Mouse (Mus musculus) left cerebral cortex, adult 11 months (tissue): ENCODE measurements at regions not wholly inside any gene's neighbourhood (a gene's known extent, or its start where the extent isn't known, plus 50 kb on each side); places are given as distances from the start of the nearest gene placed in this dataset.

Source experiments
- DNase-seq: peaks from one replicate; pipeline ENCODE4 v3.0.0; 2022; ENCODE audit warnings: low spot score

- no peak for DNase-seq
Observed at GRCm38 (mm10) chr1:124156832-124157231, 111.5 kb upstream of the Dpp10 start.

- no peak for DNase-seq
Observed at GRCm38 (mm10) chr1:124152101-124152500, 106.7 kb upstream of the Dpp10 start.

DNA sequence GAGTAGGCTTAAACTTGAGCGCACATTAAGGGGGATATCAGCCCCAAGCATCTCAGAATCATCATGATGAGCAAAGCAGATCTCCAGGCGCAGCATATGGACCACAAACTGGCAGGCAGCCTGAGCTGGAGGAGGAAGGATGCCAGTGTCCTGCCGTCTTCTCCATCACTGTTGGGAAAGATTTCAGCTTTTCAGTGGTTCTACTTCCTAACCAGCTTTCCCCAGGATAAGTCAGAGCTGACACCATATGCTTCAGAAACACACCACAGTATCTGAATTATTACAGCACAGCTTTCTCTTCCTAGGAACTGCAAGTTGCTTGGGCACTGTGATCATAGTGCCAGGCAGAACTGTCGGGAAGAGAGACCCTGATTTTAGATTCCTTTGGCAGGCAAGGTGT lies 103.2 kb upstream of the Dpp10 start:
- peak; percentile 14 for DNase-seq

GRCm38 (mm10) chr1:124104286-124104846 lies 59.0 kb upstream of the Dpp10 start:
- DNase-seq, result no peak

- no peak for DNase-seq
Observed at GRCm38 (mm10) chr1:124103049-124103448, 57.7 kb upstream of the Dpp10 start.
